Mouse (Mus musculus): ENCODE measurements around the gene Spaca4. TPM values are rescaled to one million over a fixed set of nuclear protein-coding genes. Genes with fewer than 3 reads are reported as not detected.

Gene Spaca4
- total and polyA plus RNA-seq, 3 experiments: 0.38 TPM; not detected in 2

- no peak for TF ChIP-seq TAL1 (IDR thresholded peaks at IDR 0.05; ENCODE audit: low read length)
- no peak for TF ChIP-seq POLR2AphosphoS5 (IDR thresholded peaks at IDR 0.05; ENCODE audit: borderline replicate concordance, low read depth, low read length)
- no peak for TF ChIP-seq USF2 (IDR thresholded peaks at IDR 0.05; ENCODE audit: borderline replicate concordance in 1 of 2, insufficient read depth in 1 of 2, low read depth in 1 of 2, low read length in 2 of 2)
- peak; percentile 98 for TF ChIP-seq SIN3A (IDR thresholded peaks at IDR 0.05; ENCODE audit: low read length)
- 0 out of 2 replicates have a peak, but pooled peaks have one; percentile 35 for TF ChIP-seq NRF1 (IDR thresholded peaks at IDR 0.05; ENCODE audit: insufficient read depth, low read depth, low read length, poor library complexity, severe bottlenecking)
- no peak for TF ChIP-seq CHD1 (IDR thresholded peaks at IDR 0.05; ENCODE audit: low read depth, low read length)
- no peak for TF ChIP-seq CTCF (IDR thresholded peaks at IDR 0.05 in 2 of 3, conservative IDR thresholded peaks at IDR 0.05 in 1 of 3; ENCODE audit: control insufficient read depth in 1 of 3, insufficient read depth in 1 of 3, low read depth in 2 of 3, low read length in 3 of 3, poor library complexity in 1 of 3, severe bottlenecking in 1 of 3)
- no peak for TF ChIP-seq JUND (IDR thresholded peaks at IDR 0.05; ENCODE audit: low read depth, low read length)
These were observed 7.7 kb downstream of the Spaca4 start, which contains the start of gene Sphk2 (continued) for GRCm38 (mm10) chr7:45717918-45718297.

DNA sequence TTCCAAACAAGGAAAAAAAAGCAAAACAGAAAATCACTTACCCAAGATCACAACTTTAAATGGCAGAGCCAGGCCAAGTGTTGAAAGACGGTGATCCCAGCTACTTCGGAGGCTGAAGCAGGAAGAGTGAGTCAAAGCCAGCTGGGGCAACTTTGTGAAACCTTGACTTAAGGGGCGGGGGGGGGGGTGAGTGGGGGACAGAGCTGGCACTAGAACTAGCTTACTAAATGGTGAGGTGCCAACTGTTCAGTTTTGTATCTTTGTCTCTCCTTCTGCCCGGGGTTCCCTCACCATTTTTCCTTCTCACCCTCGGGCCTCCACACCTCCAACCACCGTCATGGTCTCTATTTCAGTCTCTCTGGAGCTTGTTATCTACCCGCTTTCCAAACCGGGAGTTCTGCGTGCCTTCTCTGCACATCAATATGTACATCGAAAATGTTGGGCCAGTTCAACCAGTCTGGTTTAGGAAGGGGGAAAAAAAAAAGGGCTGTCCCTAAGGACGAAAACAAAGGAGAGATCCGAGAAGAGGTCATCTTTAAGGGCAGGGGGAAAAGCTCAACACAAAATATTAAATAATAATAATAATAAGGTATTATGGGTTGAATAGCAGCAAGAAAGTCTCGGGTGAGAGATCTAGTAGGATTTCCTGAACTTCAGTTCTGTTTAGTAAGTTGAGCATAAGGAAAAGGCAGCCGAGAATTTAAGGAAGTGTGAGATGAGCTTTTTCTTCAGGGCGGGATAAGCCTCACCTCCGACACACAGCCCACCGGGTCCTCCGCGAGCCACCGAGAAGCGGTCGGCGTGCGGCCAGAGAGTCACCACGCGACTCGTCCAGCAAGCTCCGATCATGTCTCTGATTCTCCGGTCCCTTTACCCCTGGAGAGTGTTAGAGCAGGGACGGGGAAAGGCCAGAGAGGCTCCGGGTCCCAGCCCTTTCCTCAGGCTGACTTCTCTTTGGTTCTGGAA lies 8.4 kb downstream of the Spaca4 start:
- Histone ChIP-seq H3K9ac (ENCODE audit: control insufficient read depth, low read depth, low read length, poor library complexity, severe bottlenecking) (peak overlapping the region; percentile 99), H3K4me3 (ENCODE audit: control insufficient read depth in 1 of 2, insufficient read depth in 1 of 2, low read depth in 2 of 2, low read length in 2 of 2) (peak overlapping the region; percentile 69 to 71), H3K79me2 (ENCODE audit: control insufficient read depth, insufficient read depth, low read length, poor library complexity) (peaks cover 48% of the 10 kb centered on the region), H3K27ac (ENCODE audit: control insufficient read depth, low read depth, low read length) (peak overlapping the region; percentile 96), H3K36me3 (ENCODE audit: control insufficient read depth in 1 of 2, insufficient read depth in 2 of 2, low read length in 2 of 2) (peaks cover 2% of the 10 kb centered on the region in 2 experiments; a peak in 3 of 4 replicates), H3K4me1 (ENCODE audit: control insufficient read depth in 1 of 2, insufficient read depth in 2 of 2, low read length in 2 of 2) (peaks cover 0 to 5% of the 10 kb centered on the region in 2 experiments; a peak in 1 of 4 replicates), H3K27me3 (ENCODE audit: control insufficient read depth in 1 of 2, insufficient read depth in 2 of 2, low read length in 2 of 2) (no peaks in the 10 kb centered on the region), H3K9me3 (replicated peaks; ENCODE audit: insufficient read depth, low read length) (no peaks in the 10 kb centered on the region)
- TF ChIP-seq MAZ (IDR thresholded peaks at IDR 0.05; ENCODE audit: low read depth, low read length) (peak; percentile 39; the same call in 1 of the 2 replicates), MAX (IDR thresholded peaks at IDR 0.05; ENCODE audit: low read length) (no peak), NRF1 (IDR thresholded peaks at IDR 0.05; ENCODE audit: insufficient read depth, low read depth, low read length, poor library complexity, severe bottlenecking) (no peak), BHLHE40 (IDR thresholded peaks at IDR 0.05; ENCODE audit: borderline replicate concordance, low read depth, low read length) (no peak), GATA1 (IDR thresholded peaks at IDR 0.05; ENCODE audit: low read depth, low read length) (no peak), RAD21 (IDR thresholded peaks at IDR 0.05; ENCODE audit: low read depth, low read length) (no peak), ZC3H11A (IDR thresholded peaks at IDR 0.05; ENCODE audit: low read depth, low read length) (no peak), HCFC1 (IDR thresholded peaks at IDR 0.05; ENCODE audit: low read depth, low read length) (no peak), POLR2AphosphoS2 (IDR thresholded peaks at IDR 0.05; ENCODE audit: low read length) (no peak), TCF12 (IDR thresholded peaks at IDR 0.05; ENCODE audit: low read depth, low read length) (0 out of 2 replicates have a peak, but pooled peaks have one; percentile 13), E2F4 (IDR thresholded peaks at IDR 0.05; ENCODE audit: borderline replicate concordance, low read depth, low read length) (no peak), CHD2 (IDR thresholded peaks at IDR 0.05; ENCODE audit: low read length) (no peak), MAFK (IDR thresholded peaks at IDR 0.05; ENCODE audit: borderline replicate concordance, low read depth, low read length) (no peak), ZNF384 (IDR thresholded peaks at IDR 0.05; ENCODE audit: low read depth, low read length) (no peak; the same call in 1 of the 2 replicates), POLR2A (IDR thresholded peaks at IDR 0.05; ENCODE audit: control insufficient read depth in 1 of 2, insufficient read depth in 1 of 2, low read depth in 1 of 2, low read length in 2 of 2, poor library complexity in 1 of 2) (peak in 1 of 2 experiments; percentile 39; a peak in 1 of 4 replicates), SIN3A (IDR thresholded peaks at IDR 0.05; ENCODE audit: low read length) (no peak), CHD1 (IDR thresholded peaks at IDR 0.05; ENCODE audit: low read depth, low read length) (peak; percentile 85; the same call in 1 of the 2 replicates), ETS1 (IDR thresholded peaks at IDR 0.05; ENCODE audit: low read depth, low read length) (peak; percentile 56; the same call in 1 of the 2 replicates), ZMIZ1 (IDR thresholded peaks at IDR 0.05; ENCODE audit: low read depth, low read length) (no peak), KAT2A (conservative IDR thresholded peaks at IDR 0.05; ENCODE audit: low read depth, low read length) (no peak), MYC (IDR thresholded peaks at IDR 0.05; ENCODE audit: low read depth, low read length) (no peak), UBTF (IDR thresholded peaks at IDR 0.05; ENCODE audit: borderline replicate concordance, insufficient read depth, low read depth, low read length) (no peak), ZKSCAN1 (IDR thresholded peaks at IDR 0.05; ENCODE audit: low read depth, low read length) (no peak), CTCF (IDR thresholded peaks at IDR 0.05 in 2 of 3, conservative IDR thresholded peaks at IDR 0.05 in 1 of 3; ENCODE audit: control insufficient read depth in 1 of 3, insufficient read depth in 1 of 3, low read depth in 2 of 3, low read length in 3 of 3, poor library complexity in 1 of 3, severe bottlenecking in 1 of 3) (no peak)
- peak; percentile 60 for DNase-seq (ENCODE audit: low read depth, low spot score)

Measured in MEL (cell line).